ENCODE assay signal across 8 mouse cellular contexts in genomic region chr15:25117980-25118379, GRCm38 (mm10).
DNase-seq lines count a peak whose midpoint lies in the region; ATAC-seq and TF ChIP-seq lines count a peak whose summit lies in the region.
"Had no signal": no experiment of that assay in that cellular context is flagged by ENCODE, and none has a peak within 500 bp of the region (broad histone marks: within the 10 kb centered on the region; RNA-seq: fewer than 3 reads in every experiment).

No protein-coding gene starts in this region.

- peak overlapping the region; percentile 43; the same call in 1 of the 2 replicates for H3K27ac ChIP-seq in layer of hippocampus, adult 2 months
- no peak overlapping the region for H3K27ac ChIP-seq in CH12.LX (ENCODE audit: insufficient read depth, low read depth)
- H3K27ac ChIP-seq: forebrain, embryonic 15.5 days had no signal

- no peaks in the 10 kb centered on the region for H3K27me3 ChIP-seq in CH12.LX (replicated peaks)
- H3K27me3 ChIP-seq: forebrain, embryonic 15.5 days had no signal

- dilution Hi-C loops in CH12.LX (cut with MboI; ENCODE audit: extremely low pct_ligation_motif_present, extremely low pct_unique_long_range_greater_than_20kb, low sequenced_read_pairs): no loop called here

- no peak for TF ChIP-seq POLR2A in CH12.LX (IDR thresholded peaks at IDR 0.05; ENCODE audit: low read depth, low read length)

- no peak for DNase-seq in layer of hippocampus, adult 2 months (ENCODE audit: low spot score in 2 of 2)
- DNase-seq in layer of hippocampus, adult 18-20 months (ENCODE audit: low spot score in 2 of 2): no peak
- DNase-seq in CH12.LX (ENCODE audit: extremely low read depth): peak; percentile 40
- DNase-seq in WW6 (ENCODE audit: low read depth, low spot score): peak; percentile 13
- DNase-seq in kidney, postnatal 4 days: peak; percentile 78 to 80
- DNase-seq in layer of hippocampus, adult 8-10 months (ENCODE audit: low spot score in 2 of 2): no peak

- H3K9me3 ChIP-seq in CH12.LX (replicated peaks; ENCODE audit: low read length): no peaks in the 10 kb centered on the region
- H3K9me3 ChIP-seq: forebrain, embryonic 15.5 days had no signal

- in situ Hi-C loops in CH12.LX (cut with MboI; ENCODE audit: low pct_ligation_motif_present, low pct_unique_long_range_greater_than_20kb, low sequenced_read_pairs): no loop called here

- no peak overlapping the region for H3K9ac ChIP-seq in CH12.LX (ENCODE audit: insufficient read depth, low read depth)
- H3K9ac ChIP-seq: forebrain, embryonic 15.5 days had no signal

- no peaks in the 10 kb centered on the region for H3K4me1 ChIP-seq in CH12.LX (ENCODE audit: control insufficient read depth in 1 of 2, insufficient read depth in 2 of 2)
- H3K4me1 ChIP-seq: forebrain, embryonic 15.5 days had no signal

- ATAC-seq in frontal cortex, adult (ENCODE audit: low TSS enrichment): no peak
- ATAC-seq: forebrain, embryonic 15.5 days had no signal

- no peaks in the 10 kb centered on the region for H3K36me3 ChIP-seq in CH12.LX (replicated peaks in 1 of 2; ENCODE audit: control insufficient read depth in 1 of 2, insufficient read depth in 1 of 2, low read length in 1 of 2)
- H3K36me3 ChIP-seq: forebrain, embryonic 15.5 days had no signal

- no peak overlapping the region for H3K4me3 ChIP-seq in layer of hippocampus, adult 2 months
- H3K4me3 ChIP-seq in CH12.LX (replicated peaks in 1 of 3; ENCODE audit: low read depth in 2 of 3, low read length in 2 of 3, poor library complexity in 1 of 3): no peak overlapping the region
- H3K4me3 ChIP-seq: forebrain, embryonic 15.5 days had no signal

- no peak for TF ChIP-seq RAD21 in CH12.LX (IDR thresholded peaks at IDR 0.05; ENCODE audit: low read depth, low read length)

- TF ChIP-seq EP300 in CH12.LX (IDR thresholded peaks at IDR 0.05; ENCODE audit: low read length): no peak

- H3K4me2 ChIP-seq in CH12.LX (ENCODE audit: insufficient read depth, low read depth, poor library complexity, severe bottlenecking): no peak overlapping the region
- H3K4me2 ChIP-seq: forebrain, embryonic 15.5 days had no signal

- no peak for TF ChIP-seq CTCF in layer of hippocampus, adult 2 months (conservative IDR thresholded peaks at IDR 0.05)
- TF ChIP-seq CTCF in CH12.LX (conservative IDR thresholded peaks at IDR 0.05 in 1 of 2, IDR thresholded peaks at IDR 0.05 in 1 of 2; ENCODE audit: low read depth in 2 of 2, low read length in 2 of 2): no peak

- no peaks in the 10 kb centered on the region for H3K79me2 ChIP-seq in CH12.LX (replicated peaks; ENCODE audit: control insufficient read depth, extremely low read depth, insufficient read depth, poor library complexity, severe bottlenecking)

TF ChIP-seq in CH12.LX, 34 proteins besides CTCF, POLR2A, EP300 and RAD21:
- no peak for TF ChIP-seq KAT2A (IDR thresholded peaks at IDR 0.05; ENCODE audit: insufficient replicate concordance, low read length)
- TF ChIP-seq MAZ (IDR thresholded peaks at IDR 0.05; ENCODE audit: low read depth, low read length): no peak
- TF ChIP-seq MEF2A (IDR thresholded peaks at IDR 0.05; ENCODE audit: borderline replicate concordance, low read depth, low read length): no peak
- TF ChIP-seq NRF1 (IDR thresholded peaks at IDR 0.05; ENCODE audit: low read depth, low read length): no peak
- no peak for TF ChIP-seq SIN3A (IDR thresholded peaks at IDR 0.05; ENCODE audit: low read length)
- no peak for TF ChIP-seq PAX5 (IDR thresholded peaks at IDR 0.05; ENCODE audit: low read length)
- TF ChIP-seq E2F4 (IDR thresholded peaks at IDR 0.05; ENCODE audit: insufficient replicate concordance, low read depth, low read length): no peak
- TF ChIP-seq ZKSCAN1 (IDR thresholded peaks at IDR 0.05; ENCODE audit: borderline replicate concordance, low read depth, low read length): no peak
- TF ChIP-seq MYC (IDR thresholded peaks at IDR 0.05; ENCODE audit: low read depth, low read length): no peak
- TF ChIP-seq MAFK (IDR thresholded peaks at IDR 0.05; ENCODE audit: insufficient replicate concordance, low read length): no peak
- TF ChIP-seq HCFC1 (IDR thresholded peaks at IDR 0.05; ENCODE audit: low read depth, low read length): no peak
- TF ChIP-seq USF2 (conservative IDR thresholded peaks at IDR 0.05; ENCODE audit: low read depth, low read length): no peak
- TF ChIP-seq NELFE (IDR thresholded peaks at IDR 0.05; ENCODE audit: low read depth, low read length): no peak
- no peak for TF ChIP-seq SMC3 (IDR thresholded peaks at IDR 0.05; ENCODE audit: low read depth, low read length)
- TF ChIP-seq POLR2AphosphoS2 (IDR thresholded peaks at IDR 0.05; ENCODE audit: low read depth, low read length): no peak
- no peak for TF ChIP-seq CHD2 (IDR thresholded peaks at IDR 0.05; ENCODE audit: low read length)
TF ChIP-seq in CH12.LX: peak in this region for 0.

Comparison
In these comparisons a context has a peak if more than half of its experiments do, and no peak if none do; other contexts are left out.
1. DNase-seq: peak in CH12.LX (single experiment), WW6 (single experiment) and kidney, postnatal 4 days (2 of 2); none in layer of hippocampus, adult 2 months (0 of 2), layer of hippocampus, adult 18-20 months (0 of 2) and layer of hippocampus, adult 8-10 months (0 of 2).